Mouse (Mus musculus) heart, embryonic 11.5 days (tissue): ENCODE results near the gene Kcnq1. TPM values are rescaled to one million over a fixed set of nuclear protein-coding genes. Genes with fewer than 3 reads are reported as not detected.
A peak's percentile ranks its signal among the peaks of the same experiment; 100 is the strongest.

Source experiments
- ATAC-seq: fragments of 200-750 bp; cut with Nextera tagmentation; replicated peaks from 2 replicates; pipeline ENCODE4 v1.8.0; 2017; ENCODE audit warnings: moderate library complexity; ENCODE audit not compliant: insufficient number of reproducible peaks, low FRiP score, low TSS enrichment
- H3K27ac ChIP-seq: fragments of 300-500 bp; sonication (generic); 2 replicates; pipeline ENCODE4 v1.5.1; 2014; ENCODE audit warnings: mild to moderate bottlenecking, low read depth, low read length
- H3K27me3 ChIP-seq: fragments of 300-500 bp; sonication (generic); 2 replicates; pipeline ENCODE4 v1.6.1; 2014; ENCODE audit warnings: mild to moderate bottlenecking, low read length, mixed read lengths; ENCODE audit not compliant: control insufficient read depth, insufficient read depth
- H3K36me3 ChIP-seq: fragments of 300-500 bp; sonication (generic); 2 replicates; pipeline ENCODE4 v1.6.1; 2014; ENCODE audit warnings: mild to moderate bottlenecking, low read length, moderate library complexity, mixed read lengths; ENCODE audit not compliant: control insufficient read depth, insufficient read depth
- H3K4me1 ChIP-seq: fragments of 300-500 bp; sonication (generic); 2 replicates; pipeline ENCODE4 v1.6.1; 2014; ENCODE audit warnings: low read length; ENCODE audit not compliant: control insufficient read depth, insufficient read depth
- H3K4me2 ChIP-seq: fragments of 300-500 bp; sonication (generic); 2 replicates; pipeline ENCODE4 v1.6.1; 2014; ENCODE audit warnings: mild to moderate bottlenecking, moderate library complexity
- H3K4me3 ChIP-seq: fragments of 300-500 bp; sonication (generic); 2 replicates; pipeline ENCODE4 v1.5.1; 2014; ENCODE audit warnings: low read depth, low read length
- H3K9ac ChIP-seq: fragments of 300-500 bp; sonication (generic); 2 replicates; pipeline ENCODE4 v1.6.1; 2014; ENCODE audit warnings: mild to moderate bottlenecking, low read depth, low read length, moderate library complexity
- H3K9me3 ChIP-seq: fragments of 300-500 bp; sonication (generic); replicated peaks from 2 replicates; pipeline ENCODE4 v1.6.1; 2016; ENCODE audit warnings: low read length; ENCODE audit not compliant: control insufficient read depth
- WGBS: fragments of 180-500 bp; shearing (Covaris S2); extraction: QIAGEN DNeasy Blood & Tissue Kit; methylation state at CpG from one replicate; pipeline ENCODE4 v1.1.7; 2014; ENCODE audit not compliant: insufficient replicate concordance; 5-methylcytosine and 5-hydroxymethylcytosine counted together
- polyA plus RNA-seq: library from polyadenylated mRNA; unstranded; fragments of >200 nt; fragmentation: Nextera tagmentation; extraction: Ambion mirVana; gene quantifications from 2 replicates; pipeline ENCODE4 v1.2.1, GENCODE M21; 2014

Kcnq1 gene
- polyA plus RNA-seq, 1 experiment from 2014 or later, result 9.2 TPM

DNA sequence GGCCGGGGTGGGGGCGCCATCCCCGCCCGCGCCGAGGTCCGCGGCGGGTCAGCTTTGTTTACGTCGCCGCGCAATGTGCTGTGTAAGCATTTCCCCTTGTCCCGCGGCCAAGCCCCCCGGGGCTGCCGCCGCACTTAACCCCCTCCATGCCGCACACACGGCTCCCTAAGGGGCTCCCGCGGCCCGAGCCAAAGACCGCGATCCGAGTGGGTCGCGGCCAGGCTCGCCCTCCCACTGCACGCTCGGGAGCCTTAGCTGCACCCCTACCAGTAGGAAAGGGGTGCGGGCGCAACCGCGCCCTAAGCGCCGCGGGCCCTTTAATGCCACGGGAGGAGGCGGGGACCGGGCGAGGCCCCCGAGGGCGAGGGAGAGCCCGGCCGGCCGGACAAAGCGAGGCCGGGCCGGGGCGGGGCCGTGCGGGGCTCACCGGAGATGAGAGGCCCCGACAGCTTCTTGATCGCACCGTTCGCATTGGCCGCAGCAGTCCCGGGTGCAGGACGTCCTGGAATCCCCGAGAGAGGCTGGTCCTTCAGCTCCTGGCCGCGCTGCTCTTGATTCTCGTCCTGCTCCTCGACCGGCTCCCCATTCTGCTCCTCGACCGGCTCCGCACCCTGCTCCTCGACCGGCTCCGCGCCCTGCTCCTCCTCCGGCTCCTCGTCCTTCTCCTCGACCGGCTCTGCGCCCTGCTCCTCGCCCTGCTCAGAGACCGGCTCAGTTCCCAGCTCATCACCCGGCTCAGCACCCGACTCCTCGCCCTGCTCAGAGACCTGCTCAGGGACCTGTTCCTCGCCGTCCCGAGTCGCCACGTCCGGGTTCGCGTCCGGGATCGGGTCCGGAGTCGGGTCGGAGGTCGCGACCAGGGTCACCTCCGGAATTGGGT, 353.4 kb downstream of the Kcnq1 start:
- Histone ChIP-seq H3K4me3 (peak overlapping the region; percentile 60), H3K36me3 (no peaks in the 10 kb centered on the region), H3K9ac (peak overlapping the region; percentile 80), H3K27ac (peak overlapping the region; percentile 83), H3K4me1 (peaks cover 11% of the 10 kb centered on the region), H3K9me3 (peaks cover 7% of the 10 kb centered on the region), H3K27me3 (peaks cover 5% of the 10 kb centered on the region), H3K4me2 (peak overlapping the region; percentile 58)
- ATAC-seq, result no peak
- WGBS, result 16% methylated on average over 100 of the region's 100 CpGs

DNA sequence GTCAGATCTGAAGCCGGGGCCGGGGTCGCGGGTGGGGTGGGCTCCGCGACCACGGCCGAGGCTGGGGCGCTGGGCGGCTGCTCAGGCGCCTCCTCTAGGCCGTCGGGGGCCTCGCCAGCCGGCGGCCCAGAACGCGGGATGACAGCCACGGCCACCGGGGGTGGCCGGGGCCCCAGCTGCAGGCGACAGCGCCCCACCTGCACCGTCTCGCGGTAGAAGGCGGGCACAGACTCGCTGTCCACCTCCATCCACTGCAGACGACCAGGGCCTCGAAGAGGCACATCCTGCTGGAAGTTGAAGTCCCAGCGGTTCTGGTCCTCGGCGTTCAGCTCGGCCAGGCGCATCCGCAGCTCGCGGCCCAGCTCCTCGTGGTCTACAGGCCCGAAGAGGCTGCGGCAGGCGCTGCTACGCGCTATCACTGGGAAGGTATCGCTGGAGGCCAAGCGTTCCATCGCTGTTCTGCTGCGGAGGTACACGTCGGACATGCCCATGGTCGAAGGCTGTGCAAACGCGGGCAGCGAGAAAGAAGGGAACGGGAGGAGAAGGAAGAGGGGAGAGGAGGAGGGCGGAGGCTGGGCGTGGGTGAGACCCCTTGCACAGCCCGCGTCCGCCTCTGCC, 354.2 kb downstream of the Kcnq1 start:
- Histone ChIP-seq H3K36me3 (no peaks in the 10 kb centered on the region), H3K27me3 (peaks cover 12% of the 10 kb centered on the region), H3K4me1 (peaks cover 16% of the 10 kb centered on the region), H3K9ac (peak overlapping the region; percentile 80), H3K9me3 (peaks cover 7% of the 10 kb centered on the region), H3K27ac (peak overlapping the region; percentile 83), H3K4me2 (peak overlapping the region; percentile 58), H3K4me3 (peak overlapping the region; percentile 60)
- ATAC-seq, result no peak
- 26% methylated on average over 58 of the region's 60 CpGs for WGBS

GRCm38 (mm10) chr7:143460874-143461273, 354.7 kb downstream of the Kcnq1 start, which contains the start of gene Cdkn1c:
Gene Cdkn1c, minus strand, starts transcription at chr7:143461050.
- peak within 1 kb of the TSS; percentile 83 for H3K27ac ChIP-seq
- H3K27me3 ChIP-seq, result peaks cover 12% of the 10 kb centered on the region
- H3K9me3 ChIP-seq, result peaks cover 7% of the 10 kb centered on the region
- peak within 1 kb of the TSS; percentile 60 for H3K4me3 ChIP-seq
- WGBS, result 26% methylated on average over 33 of the region's 48 CpGs
- peak within 1 kb of the TSS; percentile 58 for H3K4me2 ChIP-seq
- peak within 1 kb of the TSS; percentile 80 for H3K9ac ChIP-seq
- ATAC-seq, result peak; percentile 82
- no peaks in the 10 kb centered on the region for H3K36me3 ChIP-seq
- peaks cover 16% of the 10 kb centered on the region for H3K4me1 ChIP-seq

DNA sequence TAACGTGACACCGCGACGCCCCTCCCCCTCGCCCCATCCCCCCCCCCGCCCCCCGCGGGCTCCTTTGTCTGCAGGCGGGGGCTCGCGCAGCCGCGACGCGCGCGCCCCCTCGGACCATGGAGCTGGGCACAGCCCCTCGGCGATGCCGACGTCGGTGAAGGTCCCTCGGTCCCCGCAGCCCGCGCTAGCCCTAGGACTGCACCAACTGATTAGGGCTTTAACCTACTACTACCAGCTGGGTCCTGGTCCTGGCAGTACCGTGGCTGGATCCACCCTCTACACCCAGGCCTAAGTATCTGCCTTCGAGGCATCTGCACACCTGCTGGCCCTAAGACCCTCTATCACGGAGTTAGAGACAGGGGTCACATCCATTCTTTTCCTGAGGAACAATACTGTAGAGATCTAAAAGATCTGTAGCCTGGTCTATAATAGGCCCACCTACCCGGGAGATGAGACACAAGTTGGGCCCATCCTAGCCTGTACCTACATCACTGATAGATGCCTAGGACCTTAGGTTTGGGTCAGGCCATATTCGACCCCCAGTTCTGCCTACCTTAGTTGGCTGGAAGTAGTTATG, 355.2 kb downstream of the Kcnq1 start:
- H3K27me3 ChIP-seq, result peaks cover 12% of the 10 kb centered on the region
- peaks cover 16% of the 10 kb centered on the region for H3K4me1 ChIP-seq
- 18% methylated on average over 23 of the region's 32 CpGs for WGBS
- H3K9ac ChIP-seq, result peak overlapping the region; percentile 62; the same call in 1 of the 2 replicates
- H3K9me3 ChIP-seq, result peaks cover 7% of the 10 kb centered on the region
- no peaks in the 10 kb centered on the region for H3K36me3 ChIP-seq
- peak; percentile 47 for ATAC-seq
- H3K27ac ChIP-seq, result peak overlapping the region; percentile 70
- H3K4me2 ChIP-seq, result peak overlapping the region; percentile 58
- H3K4me3 ChIP-seq, result peak overlapping the region; percentile 60

DNA sequence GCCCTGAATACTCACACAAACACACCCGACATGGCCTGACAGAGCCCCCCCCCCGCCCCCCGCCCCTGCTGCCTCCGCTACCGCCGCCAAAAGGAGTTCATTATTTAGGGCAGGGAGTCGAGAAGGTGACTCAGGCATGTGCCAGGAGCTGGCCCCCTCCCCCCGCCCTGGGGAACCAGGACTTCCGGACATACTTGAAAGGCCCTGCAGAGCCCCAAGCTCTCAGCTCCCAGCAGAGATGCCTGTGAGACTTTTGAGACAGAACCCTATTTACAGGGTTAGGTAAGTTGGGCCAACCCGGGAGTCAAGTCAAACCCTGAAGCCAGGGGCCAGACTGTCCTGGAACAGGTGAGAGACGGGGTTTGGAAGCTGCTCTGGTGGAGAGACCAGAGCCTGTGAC, 355.8 kb downstream of the Kcnq1 start:
- peaks cover 7% of the 10 kb centered on the region for H3K9me3 ChIP-seq
- peaks cover 12% of the 10 kb centered on the region for H3K27me3 ChIP-seq
- no peak overlapping the region; the same call in none of the 2 replicates for H3K4me2 ChIP-seq
- H3K4me3 ChIP-seq, result no peak overlapping the region
- no peak overlapping the region; the same call in 1 of the 2 replicates for H3K9ac ChIP-seq
- WGBS, result 37% methylated on average over 11 of the region's 11 CpGs
- H3K27ac ChIP-seq, result no peak overlapping the region
- H3K36me3 ChIP-seq, result no peaks in the 10 kb centered on the region
- H3K4me1 ChIP-seq, result peaks cover 16% of the 10 kb centered on the region
- ATAC-seq, result no peak

DNA sequence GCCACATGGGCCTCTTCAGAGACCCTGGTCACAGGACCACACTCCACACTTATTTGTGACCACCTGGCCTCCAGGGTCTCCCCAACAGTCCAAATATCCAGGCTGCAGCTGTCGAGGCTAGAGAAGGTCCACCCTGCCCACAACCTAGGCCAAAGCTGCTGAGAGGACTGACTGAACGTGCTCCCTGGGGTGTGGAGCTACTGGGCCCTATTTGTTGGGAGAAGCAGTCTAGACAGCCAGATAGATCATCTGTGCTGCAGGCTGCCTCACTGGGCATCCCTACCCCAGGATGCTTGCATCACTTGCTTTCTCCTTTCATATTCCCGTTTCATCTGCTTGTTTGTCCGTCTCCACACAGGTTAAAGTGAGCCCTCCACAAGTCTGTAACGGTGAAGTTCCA, 356.4 kb downstream of the Kcnq1 start:
- peaks cover 12% of the 10 kb centered on the region for H3K27me3 ChIP-seq
- H3K9me3 ChIP-seq, result peaks cover 7% of the 10 kb centered on the region
- ATAC-seq, result no peak
- 67% methylated on average over 5 of the region's 5 CpGs for WGBS
- H3K4me3 ChIP-seq, result no peak overlapping the region
- H3K36me3 ChIP-seq, result no peaks in the 10 kb centered on the region
- no peak overlapping the region for H3K9ac ChIP-seq
- H3K27ac ChIP-seq, result no peak overlapping the region
- H3K4me2 ChIP-seq, result no peak overlapping the region
- peaks cover 16% of the 10 kb centered on the region for H3K4me1 ChIP-seq

DNA sequence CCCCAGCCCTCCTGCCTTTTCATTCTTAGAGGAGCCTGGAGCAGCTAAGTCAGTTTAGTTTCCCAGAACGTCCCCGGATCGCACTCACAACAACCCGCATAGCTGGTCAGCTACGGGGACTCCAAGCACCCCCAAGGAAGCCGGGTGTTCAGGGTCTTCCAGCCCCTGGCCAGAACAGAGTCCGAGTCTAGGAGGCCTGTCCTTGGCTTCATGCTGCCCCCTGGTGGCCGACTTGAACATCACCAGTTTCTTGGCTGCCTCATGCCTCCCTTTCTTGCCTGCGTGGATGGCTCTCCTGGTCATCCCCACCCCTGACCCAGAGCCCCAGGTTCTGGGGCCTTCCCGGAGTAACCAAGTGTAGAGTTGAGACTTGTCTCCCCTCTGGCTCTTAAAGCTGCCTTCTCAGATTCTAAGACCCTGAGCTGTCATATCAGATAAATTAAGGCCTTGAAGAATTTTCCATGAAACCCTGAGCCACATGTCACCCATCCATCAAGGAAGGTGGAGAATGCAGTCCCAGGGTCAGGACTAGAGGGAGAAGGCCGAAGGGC, 357.8 kb downstream of the Kcnq1 start:
- peaks cover 21% of the 10 kb centered on the region for H3K4me1 ChIP-seq
- H3K9ac ChIP-seq, result no peak overlapping the region

DNA sequence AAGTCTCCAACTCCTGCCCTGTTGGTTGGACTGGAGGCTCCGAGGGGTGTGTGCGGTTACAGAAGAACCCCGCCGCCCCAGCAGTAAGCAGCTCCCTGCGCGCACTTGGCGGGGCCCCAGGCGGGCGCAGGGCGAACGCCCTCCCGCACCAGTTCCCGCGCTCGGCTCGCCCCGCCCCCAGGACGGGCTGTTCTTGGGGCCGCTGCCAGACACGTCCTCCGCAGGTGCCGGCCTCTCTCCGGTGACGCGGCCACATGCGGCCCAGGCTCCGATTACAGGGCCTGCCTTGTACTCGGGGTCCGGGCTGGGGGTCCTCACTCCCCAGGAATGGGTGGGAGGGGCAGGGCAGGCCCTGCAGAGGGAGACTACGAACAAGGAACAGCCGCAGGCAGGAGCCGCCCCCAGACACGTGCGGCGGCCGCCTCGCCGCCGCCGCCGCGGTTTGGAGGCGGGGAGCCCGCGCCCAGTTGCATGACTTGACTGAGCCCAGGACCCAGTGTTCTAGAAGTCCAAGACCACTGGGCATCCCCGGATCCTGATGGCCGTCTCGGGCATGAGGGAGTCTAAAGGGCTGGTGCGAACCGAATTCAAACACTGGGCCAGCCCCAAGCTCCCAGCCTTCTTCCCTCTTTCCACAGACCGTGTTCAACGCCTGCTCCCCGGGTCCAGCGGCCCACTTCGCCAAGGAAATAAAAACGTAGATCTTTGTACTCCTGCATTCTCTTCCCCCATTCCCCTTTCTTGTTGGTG, 358.8 kb downstream of the Kcnq1 start:
- WGBS, result 14% methylated on average over 54 of the region's 56 CpGs
- ATAC-seq, result no peak
- Histone ChIP-seq H3K36me3 (no peaks in the 10 kb centered on the region), H3K9ac (peak overlapping the region; percentile 68), H3K27ac (peak overlapping the region; percentile 46; the same call in 1 of the 2 replicates), H3K4me2 (peak overlapping the region; percentile 83), H3K4me1 (peaks cover 26% of the 10 kb centered on the region), H3K9me3 (peaks cover 7% of the 10 kb centered on the region), H3K27me3 (peaks cover 9% of the 10 kb centered on the region), H3K4me3 (peak overlapping the region; percentile 42)

More for the DNA sequence above, 357.8 kb downstream of the Kcnq1 start:
- H3K4me3 ChIP-seq, result no peak overlapping the region
- peak overlapping the region; percentile 83 for H3K4me2 ChIP-seq
- H3K27ac ChIP-seq, result no peak overlapping the region
- peaks cover 9% of the 10 kb centered on the region for H3K27me3 ChIP-seq
- no peak for ATAC-seq
- no peaks in the 10 kb centered on the region for H3K36me3 ChIP-seq
- H3K9me3 ChIP-seq, result peaks cover 7% of the 10 kb centered on the region
- WGBS, result 24% methylated on average over 11 of the region's 11 CpGs
